Mouse (Mus musculus) embryonic facial prominence, embryonic 11.5 days (tissue): ENCODE measurements around the gene Pnpla7. TPM values are rescaled to one million over a fixed set of nuclear protein-coding genes. Genes with fewer than 3 reads are reported as not detected.
"Not testable (repeated sequence)": the region's sequence is repeated elsewhere in the genome, so short reads cannot be mapped to it uniquely, and the experiment has no call there.

Source experiments
- ATAC-seq: fragments of 200-750 bp; cut with Nextera tagmentation; replicated peaks from 2 replicates; pipeline ENCODE4 v1.8.0; 2017; ENCODE audit warnings: low read depth; ENCODE audit not compliant: insufficient number of reproducible peaks, low FRiP score, low TSS enrichment
- DNase-seq: peaks from one replicate; pipeline ENCODE4 v3.0.0-alpha.2; 2015; ENCODE audit warnings: low spot score
- H3K27ac ChIP-seq: fragments of 300-500 bp; sonication (generic); replicated peaks from 2 replicates; pipeline ENCODE4 v1.5.1; 2014; ENCODE audit warnings: mild to moderate bottlenecking, low read depth, low read length, control low read depth
- H3K27me3 ChIP-seq: fragments of 300-500 bp; sonication (generic); 2 replicates; pipeline ENCODE4 v1.6.1; 2014; ENCODE audit warnings: mild to moderate bottlenecking, low read length, moderate library complexity, mixed read lengths; ENCODE audit not compliant: control insufficient read depth, insufficient read depth
- H3K36me3 ChIP-seq: fragments of 300-500 bp; sonication (generic); replicated peaks from 2 replicates; pipeline ENCODE4 v1.6.1; 2014; ENCODE audit warnings: low read depth, mild to moderate bottlenecking, low read length, moderate library complexity, mixed read lengths; ENCODE audit not compliant: control insufficient read depth, insufficient read depth
- H3K4me1 ChIP-seq: fragments of 300-500 bp; sonication (generic); 2 replicates; pipeline ENCODE4 v1.6.1; 2014; ENCODE audit warnings: low read length, mixed read lengths; ENCODE audit not compliant: control insufficient read depth, insufficient read depth
- H3K4me2 ChIP-seq: fragments of 300-500 bp; sonication (generic); 2 replicates; pipeline ENCODE4 v1.6.1; 2014; ENCODE audit warnings: low read depth, mild to moderate bottlenecking, control low read depth, low read length, moderate library complexity
- H3K4me3 ChIP-seq: fragments of 300-500 bp; sonication (generic); 2 replicates; pipeline ENCODE4 v1.5.1; 2014; ENCODE audit warnings: low read depth, low read length, control low read depth
- H3K9ac ChIP-seq: fragments of 300-500 bp; sonication (generic); replicated peaks from 2 replicates; pipeline ENCODE4 v1.6.1; 2014; ENCODE audit warnings: mild to moderate bottlenecking, control low read depth, low read length
- H3K9me3 ChIP-seq: fragments of 300-500 bp; sonication (generic); replicated peaks from 2 replicates; pipeline ENCODE4 v1.6.1; 2016; ENCODE audit warnings: mild to moderate bottlenecking, low read length, inconsistent platforms, mixed read lengths; ENCODE audit not compliant: control insufficient read depth
- WGBS: fragments of 180-500 bp; shearing (Covaris S2); extraction: QIAGEN DNeasy Blood & Tissue Kit; methylation state at CpG from one replicate; pipeline ENCODE4 v1.1.7; 2014; 5-methylcytosine and 5-hydroxymethylcytosine counted together
- polyA plus RNA-seq: library from polyadenylated mRNA; unstranded; fragments of >200 nt; fragmentation: Nextera tagmentation; extraction: Ambion mirVana; gene quantifications from 2 replicates; pipeline ENCODE4 v1.2.1, GENCODE M21; 2014

The Pnpla7 gene
- polyA plus RNA-seq, 1 experiment from 2014 or later: 4.7 TPM

DNA sequence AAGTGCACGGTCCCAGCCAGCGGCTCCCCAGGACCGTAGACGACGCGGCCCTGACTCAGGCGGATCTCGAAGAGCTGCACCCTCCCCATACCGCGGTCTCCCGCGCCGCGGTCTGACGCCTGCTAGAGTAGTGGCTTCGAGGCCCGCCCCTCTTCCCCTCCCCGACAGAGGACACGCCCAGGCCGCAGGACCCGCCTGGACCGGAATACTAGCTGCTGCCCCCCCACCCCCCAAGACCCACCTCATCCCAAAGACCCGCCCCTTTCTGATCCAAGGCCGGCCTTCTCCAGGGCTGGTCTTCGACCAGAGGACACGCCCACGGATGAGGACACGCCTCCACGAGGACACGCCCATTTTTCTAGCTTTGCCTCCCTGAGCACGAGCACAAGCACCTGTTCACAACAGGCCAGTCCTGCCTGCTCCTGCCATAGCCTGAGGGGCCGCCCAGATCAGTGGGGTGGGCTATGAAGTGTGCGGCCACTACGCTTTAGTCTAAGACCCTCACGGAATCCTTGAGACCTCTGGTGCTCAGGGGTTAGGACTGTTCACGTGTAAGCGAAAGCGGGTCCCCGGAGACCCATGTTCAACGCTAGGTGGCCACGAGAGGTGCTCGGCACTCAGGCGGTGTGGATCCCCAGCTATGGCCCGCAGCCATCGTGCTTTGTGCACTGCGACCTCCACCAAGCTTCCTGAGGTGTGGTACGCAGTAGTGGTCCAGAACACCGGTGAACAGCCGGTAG is 40.6 kb upstream of the Pnpla7 start, which contains the start of gene Arrdc1:
TSS of gene Arrdc1 (minus strand) at position 196 of the 740 bp plus-strand sequence.
- H3K4me3 ChIP-seq: peak within 1 kb of the TSS; percentile 58
- peak; percentile 95 for ATAC-seq
- H3K27me3 ChIP-seq: no peaks in the 10 kb centered on the region
- 0 out of 2 replicates have a peak within 1 kb of the TSS, but pooled peaks have one; percentile 13 for H3K27ac ChIP-seq
- peak within 1 kb of the TSS; percentile 95 for H3K4me2 ChIP-seq
- no peaks in the 10 kb centered on the region for H3K9me3 ChIP-seq
- DNase-seq: peak; percentile 95
- no peaks in the 10 kb centered on the region for H3K36me3 ChIP-seq
- peak within 1 kb of the TSS; percentile 66 for H3K9ac ChIP-seq
- no peaks in the 10 kb centered on the region for H3K4me1 ChIP-seq
- WGBS: under 1% methylated on average over 38 of the region's 49 CpGs

DNA sequence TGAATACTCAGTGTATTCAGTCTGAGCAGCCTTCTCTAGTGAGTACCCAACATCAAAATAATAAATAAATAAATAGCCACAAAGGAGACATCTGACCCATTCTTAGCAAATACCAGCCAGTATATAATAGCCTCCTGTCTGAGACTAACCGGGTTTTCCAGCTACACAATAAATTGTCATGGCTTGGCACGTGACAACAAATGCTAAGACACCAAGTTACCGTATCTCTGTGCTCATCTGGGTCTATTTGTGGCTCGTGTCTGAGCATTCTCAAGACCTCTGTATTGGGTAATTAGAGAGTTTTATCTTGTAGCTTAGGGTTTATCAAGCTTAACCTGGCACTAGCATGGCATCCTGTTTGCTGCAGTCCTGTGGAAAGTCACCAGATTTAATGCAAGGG is 33.7 kb upstream of the Pnpla7 start:
- H3K9ac ChIP-seq: no peak overlapping the region
- no peak overlapping the region for H3K4me2 ChIP-seq
- H3K4me1 ChIP-seq: no peaks in the 10 kb centered on the region
- no peak overlapping the region for H3K27ac ChIP-seq
- H3K27me3 ChIP-seq: no peaks in the 10 kb centered on the region
- no peaks in the 10 kb centered on the region for H3K9me3 ChIP-seq
- DNase-seq (no peak), ATAC-seq (no peak)
- 73% methylated on average over 4 of the region's 4 CpGs for WGBS
- no peak overlapping the region for H3K4me3 ChIP-seq
- H3K36me3 ChIP-seq: no peaks in the 10 kb centered on the region

DNA sequence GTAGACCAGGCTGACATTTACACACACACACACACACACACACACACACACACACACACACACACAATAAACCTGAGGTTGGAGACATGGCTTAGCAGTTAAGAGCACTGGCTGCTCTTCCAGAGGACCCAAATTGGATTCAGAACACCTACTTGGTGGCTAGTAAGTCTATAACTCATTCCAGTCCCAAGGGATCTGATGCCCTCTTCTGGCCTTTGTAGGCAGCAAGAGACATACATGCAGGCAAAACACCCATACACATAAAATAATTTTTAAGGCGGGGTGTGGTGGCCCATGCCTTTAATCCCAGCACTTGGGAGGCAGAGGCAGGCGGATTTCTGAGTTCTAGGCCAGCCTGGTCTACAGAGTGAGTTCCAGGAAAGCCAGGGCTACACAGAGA is 31.5 kb upstream of the Pnpla7 start:
- H3K9ac ChIP-seq, DNase-seq, H3K36me3 ChIP-seq, H3K4me3 ChIP-seq, H3K9me3 ChIP-seq, H3K27ac ChIP-seq, H3K4me2 ChIP-seq, ATAC-seq, H3K27me3 ChIP-seq, H3K4me1 ChIP-seq: not testable (repeated sequence)
- 65% methylated on average over 2 of the region's 2 CpGs for WGBS

DNA sequence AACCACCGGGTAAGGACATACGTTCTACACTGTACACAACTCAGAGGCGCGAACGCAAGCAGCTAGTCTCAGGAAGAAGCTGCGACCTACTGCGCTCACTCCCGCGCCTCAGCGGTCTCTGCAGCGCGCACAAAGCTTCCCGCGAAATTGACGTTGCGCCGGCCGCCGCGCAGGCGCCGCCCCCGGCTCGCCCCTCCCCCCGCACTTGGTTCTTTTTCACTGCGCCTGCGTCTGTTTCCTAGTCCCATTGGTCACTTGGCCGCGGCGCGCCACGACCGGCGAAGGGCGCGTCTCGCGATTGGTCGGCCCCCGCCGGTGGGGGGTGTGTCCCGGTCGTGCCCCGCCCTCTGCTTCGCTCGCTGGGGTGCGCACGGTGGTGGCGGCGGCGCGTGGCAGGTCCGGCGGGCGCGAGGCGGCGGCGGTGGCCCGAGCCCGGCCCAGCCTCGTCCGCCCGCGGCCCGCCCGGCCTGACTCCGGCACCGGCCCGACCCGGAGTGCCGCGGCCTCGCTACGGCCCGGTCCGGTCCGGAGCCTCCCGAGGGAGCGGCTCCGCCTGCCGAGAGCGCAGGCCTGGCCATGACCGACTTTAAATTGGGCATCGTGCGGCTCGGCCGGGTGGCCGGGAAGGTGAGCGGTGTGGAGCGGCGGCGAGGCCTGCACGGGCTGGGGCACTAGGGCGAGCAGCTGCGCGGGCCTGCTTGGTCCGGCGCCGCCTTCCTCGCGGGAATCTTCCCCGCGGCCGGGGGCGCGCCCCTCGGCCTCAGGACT is 26.2 kb upstream of the Pnpla7 start, which contains the start of gene Zmynd19:
TSS of gene Zmynd19 (plus strand) at position 372 of the 768 bp plus-strand sequence.
- Histone ChIP-seq H3K4me2 (peak within 1 kb of the TSS; percentile 88), H3K9me3 (no peaks in the 10 kb centered on the region), H3K27me3 (no peaks in the 10 kb centered on the region), H3K4me1 (peaks cover 2% of the 10 kb centered on the region; the same call in 1 of the 2 replicates), H3K9ac (peak within 1 kb of the TSS; percentile 81), H3K36me3 (no peaks in the 10 kb centered on the region; the same call in none of the 2 replicates), H3K4me3 (peak within 1 kb of the TSS; percentile 91), H3K27ac (no peak within 1 kb of the TSS; the same call in 1 of the 2 replicates)
- DNase-seq: peak; percentile 99
- peak; percentile 93 for ATAC-seq
- WGBS: under 1% methylated on average over 60 of the region's 108 CpGs

DNA sequence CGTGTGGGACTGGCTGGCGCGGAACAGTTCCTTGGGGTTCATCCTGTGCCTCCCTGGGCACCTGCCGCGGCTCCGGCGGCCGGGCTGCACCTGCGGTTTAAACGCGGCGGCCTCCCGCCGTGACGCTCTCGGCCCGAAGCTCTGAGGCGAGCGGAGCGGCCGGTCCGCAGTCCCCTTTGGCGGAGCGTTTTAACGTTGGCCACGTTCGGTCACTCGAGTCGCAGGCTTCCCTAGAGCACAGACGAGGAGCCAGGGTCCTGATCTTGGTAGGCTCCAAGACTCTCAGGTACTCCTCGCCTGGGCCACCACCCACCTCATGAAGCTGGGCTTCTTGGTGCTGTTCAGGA is 25.7 kb upstream of the Pnpla7 start:
- Histone ChIP-seq H3K36me3 (no peaks in the 10 kb centered on the region; the same call in none of the 2 replicates), H3K9me3 (no peaks in the 10 kb centered on the region), H3K27me3 (no peaks in the 10 kb centered on the region), H3K4me2 (peak overlapping the region; percentile 88), H3K4me3 (peak overlapping the region; percentile 91), H3K9ac (peak overlapping the region; percentile 81), H3K27ac (no peak overlapping the region; the same call in 1 of the 2 replicates), H3K4me1 (peaks cover 2% of the 10 kb centered on the region; the same call in 1 of the 2 replicates)
- ATAC-seq (no peak), DNase-seq (peak; percentile 28)
- 0% methylated on average over 31 of the region's 31 CpGs for WGBS

DNA sequence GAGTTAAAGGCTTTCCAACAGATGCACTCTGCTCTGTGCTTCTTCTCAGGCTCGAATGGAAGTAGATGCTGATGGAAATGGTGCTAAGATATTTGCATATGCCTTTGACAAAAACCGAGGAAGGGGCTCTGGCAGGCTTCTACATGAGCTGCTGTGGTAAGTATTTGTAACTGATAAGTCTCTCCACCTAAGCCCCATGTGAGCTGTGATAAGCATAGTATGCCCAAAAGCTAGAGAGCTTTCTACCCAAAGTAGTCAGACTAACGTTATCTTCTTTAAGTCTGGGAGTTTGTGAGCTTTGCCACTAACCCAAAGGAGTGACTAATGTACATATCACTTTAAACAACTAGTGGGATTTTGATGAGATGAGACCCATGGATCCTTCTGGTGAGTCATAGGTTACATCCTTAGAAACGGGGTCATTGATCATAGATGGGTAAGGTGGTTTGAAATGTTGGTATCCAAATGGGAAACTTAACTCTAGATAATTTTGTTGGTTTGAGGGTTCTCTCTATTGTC is 23.2 kb upstream of the Pnpla7 start:
- no peak overlapping the region for H3K9ac ChIP-seq
- H3K27me3 ChIP-seq: no peaks in the 10 kb centered on the region
- H3K4me2 ChIP-seq: no peak overlapping the region
- no peaks in the 10 kb centered on the region for H3K9me3 ChIP-seq
- H3K27ac ChIP-seq: no peak overlapping the region
- no peak for ATAC-seq
- 89% methylated on average over 4 of the region's 4 CpGs for WGBS
- peaks cover 3% of the 10 kb centered on the region for H3K36me3 ChIP-seq
- H3K4me1 ChIP-seq: peaks cover 2% of the 10 kb centered on the region; the same call in 1 of the 2 replicates
- DNase-seq: no peak
- H3K4me3 ChIP-seq: no peak overlapping the region

DNA sequence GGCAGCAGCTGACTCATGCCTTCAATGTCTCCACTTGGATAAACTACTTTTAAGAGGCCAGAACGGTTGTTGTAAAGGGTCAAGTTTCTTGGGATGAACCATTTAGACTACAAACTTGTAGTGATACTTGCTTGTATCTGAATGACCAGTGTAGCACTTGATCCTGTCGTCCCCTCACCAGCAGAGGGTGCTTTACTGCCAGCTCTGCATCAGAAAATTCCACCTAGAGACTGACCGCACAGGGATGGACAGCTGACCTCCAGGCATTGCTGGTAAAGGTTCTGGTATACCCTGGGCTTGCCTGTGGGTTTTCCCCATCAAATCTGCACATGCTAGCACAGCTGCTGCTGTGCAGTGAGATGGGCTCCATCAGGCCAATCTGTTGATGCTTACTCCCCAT is 14.9 kb upstream of the Pnpla7 start:
- Histone ChIP-seq H3K9me3 (no peaks in the 10 kb centered on the region), H3K27ac (no peak overlapping the region), H3K4me1 (no peaks in the 10 kb centered on the region), H3K27me3 (no peaks in the 10 kb centered on the region), H3K4me2 (no peak overlapping the region), H3K36me3 (peaks cover 14% of the 10 kb centered on the region), H3K4me3 (no peak overlapping the region), H3K9ac (no peak overlapping the region)
- no peak for ATAC-seq
- WGBS: 31% methylated on average over 3 of the region's 3 CpGs
- DNase-seq: peak; percentile 42
